Mouse (Mus musculus): ENCODE results near the gene Atf2.

DNA sequence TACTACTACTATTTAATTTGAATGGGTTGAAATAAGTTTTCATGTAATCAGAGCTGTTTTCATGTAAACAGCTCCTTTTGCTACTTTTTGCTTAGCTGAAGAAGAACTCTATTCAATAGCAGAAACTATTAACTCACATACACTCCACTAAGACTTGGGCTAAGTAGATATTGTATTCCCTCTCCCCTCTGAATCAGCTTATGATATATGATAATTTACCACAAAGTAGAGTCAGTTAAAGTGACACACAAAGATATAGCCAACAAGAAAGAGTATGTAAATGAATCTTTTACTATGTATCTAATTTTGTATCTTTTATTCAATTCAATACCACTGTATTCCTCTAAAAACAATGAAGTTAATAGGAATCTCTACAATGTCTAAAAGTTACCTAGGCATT, 35.1 kb downstream of the Atf2 start:
- no peak for TF ChIP-seq CTCF (IDR thresholded peaks at IDR 0.05; ENCODE audit: insufficient read depth, low read length)
- no peak for TF ChIP-seq POLR2A (IDR thresholded peaks at IDR 0.05; ENCODE audit: borderline replicate concordance, extremely low read depth, low read depth, low read length)

Measured in lung, adult 2 months (tissue).